11 mouse cellular contexts compared by ENCODE assay signal in genomic region chr15:94379425-94379824, GRCm38 (mm10).
DNase-seq lines count a peak whose midpoint lies in the region; ATAC-seq lines count a peak whose summit lies in the region.
"Had no signal": no experiment of that assay in that cellular context is flagged by ENCODE, and none has a peak within 500 bp of the region (broad histone marks: within the 10 kb centered on the region; RNA-seq: fewer than 3 reads in every experiment).

No protein-coding gene starts in this region.

- no peak overlapping the region for H3K27ac ChIP-seq in hindbrain, embryonic 12.5 days
- H3K27ac ChIP-seq: macrophage had no signal

- intact Hi-C loops in left cerebral cortex, postnatal 4 days (cut with DNase I), result no loop called here
- intact Hi-C loops in left cerebral cortex, postnatal 36 days (cut with DNase I), result no loop called here

- H3K9ac ChIP-seq in hindbrain, embryonic 12.5 days, result no peak overlapping the region

- H3K27me3 ChIP-seq in hindbrain, embryonic 12.5 days, result no peaks in the 10 kb centered on the region

- no peak overlapping the region for H3K4me3 ChIP-seq in hindbrain, embryonic 12.5 days
- H3K4me3 ChIP-seq: erythroblast, embryonic 14.5 days had no signal

- 97% methylated on average over 7 of the region's 9 CpGs for WGBS in hindbrain, embryonic 12.5 days

- ATAC-seq in megakaryocyte-erythroid progenitor cell, adult 5-6 weeks (replicated peaks; ENCODE audit: low FRiP score, low TSS enrichment, poor library complexity, severe bottlenecking), result peak; percentile 84; the same call in 1 of the 2 replicates
- ATAC-seq in hindbrain, embryonic 12.5 days (ENCODE audit: low FRiP score), result no peak

- peak; percentile 11 to 34 for DNase-seq in cerebellum, postnatal 25 days
- no peak for DNase-seq in cerebellum, adult 11 months
- DNase-seq in left cerebral cortex, postnatal 4 days, result peak; percentile 12
- DNase-seq in left cerebral cortex, postnatal 36 days (ENCODE audit: low spot score in 2 of 2), result no peak
- peak; percentile 74 for DNase-seq in R1 (ENCODE audit: low read depth, low spot score)
- no peak for DNase-seq in cerebellum, adult 8-10 months

- H3K4me2 ChIP-seq in hindbrain, embryonic 12.5 days (replicated peaks), result no peak overlapping the region
- H3K4me2 ChIP-seq: heart, embryonic 11.5 days had no signal

- no peaks in the 10 kb centered on the region for H3K9me3 ChIP-seq in hindbrain, embryonic 12.5 days (replicated peaks)

- H3K4me1 ChIP-seq in hindbrain, embryonic 12.5 days, result no peaks in the 10 kb centered on the region

- no peaks in the 10 kb centered on the region for H3K36me3 ChIP-seq in hindbrain, embryonic 12.5 days

Comparison
In these comparisons a context has a peak if more than half of its experiments do, and no peak if none do; other contexts are left out.
1. DNase-seq: peak in cerebellum, postnatal 25 days (2 of 2), left cerebral cortex, postnatal 4 days (single experiment) and R1 (single experiment); none in cerebellum, adult 11 months (single experiment), left cerebral cortex, postnatal 36 days (0 of 2) and cerebellum, adult 8-10 months (single experiment).